ENCODE assay signal across 8 mouse cellular contexts in genomic region chr10:4712061-4712908, GRCm38 (mm10).
DNase-seq lines count a peak whose midpoint lies in the region; ATAC-seq and TF ChIP-seq lines count a peak whose summit lies in the region.

No protein-coding gene starts in this region.

- H3K36me3 ChIP-seq in lung, embryonic 16.5 days (ENCODE audit: control insufficient read depth, insufficient read depth, low read length): no peaks in the 10 kb centered on the region
- no peaks in the 10 kb centered on the region for H3K36me3 ChIP-seq in midbrain, postnatal 0 days (ENCODE audit: insufficient read depth, low read length)

- peak overlapping the region; percentile 60 for H3K4me2 ChIP-seq in lung, embryonic 16.5 days (ENCODE audit: low read depth, low read length)
- peak overlapping the region; percentile 97 for H3K4me2 ChIP-seq in midbrain, postnatal 0 days (ENCODE audit: low read depth, low read length, poor library complexity, severe bottlenecking)

- H3K4me1 ChIP-seq in lung, embryonic 16.5 days (replicated peaks; ENCODE audit: control insufficient read depth, insufficient read depth, low read length): peaks cover 11% of the 10 kb centered on the region
- H3K4me1 ChIP-seq in midbrain, postnatal 0 days (ENCODE audit: insufficient read depth, low read length): peaks cover 5% of the 10 kb centered on the region; the same call in 1 of the 2 replicates

- no peak for DNase-seq in lung, postnatal 36 days
- DNase-seq in cerebellum, postnatal 14 days: peak; percentile 38 to 48
- DNase-seq in gastrocnemius, postnatal 14 days: peak; percentile 19
- DNase-seq in kidney, postnatal 4 days: peak; percentile 36 to 55
- no peak for DNase-seq in midbrain, postnatal 0 days (ENCODE audit: low spot score)
- DNase-seq in urinary bladder, postnatal 14 days (ENCODE audit: low spot score): peak; percentile 46
- DNase-seq in layer of hippocampus, adult 18-20 months (ENCODE audit: low spot score in 2 of 2): no peak

- H3K4me3 ChIP-seq in lung, embryonic 16.5 days (ENCODE audit: low read length): peak overlapping the region; percentile 51
- peak overlapping the region; percentile 66 for H3K4me3 ChIP-seq in midbrain, postnatal 0 days (ENCODE audit: low read depth, low read length)

- peak; percentile 62 for ATAC-seq in lung, embryonic 16.5 days (ENCODE audit: low read depth)
- peak; percentile 63 for ATAC-seq in midbrain, postnatal 0 days (ENCODE audit: low FRiP score)

- no peaks in the 10 kb centered on the region for H3K9me3 ChIP-seq in lung, embryonic 16.5 days (ENCODE audit: control insufficient read depth, low read length)
- H3K9me3 ChIP-seq in midbrain, postnatal 0 days (ENCODE audit: low read length): no peaks in the 10 kb centered on the region

- TF ChIP-seq CTCF in midbrain, postnatal 0 days (IDR thresholded peaks at IDR 0.05): peak; percentile 29

- H3K27ac ChIP-seq in lung, embryonic 16.5 days (ENCODE audit: low read length): no peak overlapping the region
- no peak overlapping the region for H3K27ac ChIP-seq in midbrain, postnatal 0 days (ENCODE audit: low read depth, low read length)

- WGBS in lung, embryonic 16.5 days: under 1% methylated on average over 66 of the region's 68 CpGs
- WGBS in midbrain, postnatal 0 days: under 1% methylated on average over 68 of the region's 68 CpGs

- peak overlapping the region; percentile 56 for H3K9ac ChIP-seq in lung, embryonic 16.5 days (ENCODE audit: low read length)
- peak overlapping the region; percentile 56 for H3K9ac ChIP-seq in midbrain, postnatal 0 days (replicated peaks; ENCODE audit: low read length, poor library complexity, severe bottlenecking)

- intact Hi-C loops in gastrocnemius, postnatal 14 days (cut with DNase I; ENCODE audit: low total_unique reads): no loop called here

- peaks cover 31% of the 10 kb centered on the region for H3K27me3 ChIP-seq in lung, embryonic 16.5 days (ENCODE audit: control insufficient read depth, insufficient read depth, low read depth, low read length)
- H3K27me3 ChIP-seq in midbrain, postnatal 0 days (ENCODE audit: insufficient read depth, low read length): peaks cover 29% of the 10 kb centered on the region

Comparison
In these comparisons a context has a peak if more than half of its experiments do, and no peak if none do; other contexts are left out.
1. DNase-seq: peak in cerebellum, postnatal 14 days (2 of 2), gastrocnemius, postnatal 14 days (single experiment), kidney, postnatal 4 days (2 of 2) and urinary bladder, postnatal 14 days (single experiment); none in lung, postnatal 36 days (single experiment), midbrain, postnatal 0 days (single experiment) and layer of hippocampus, adult 18-20 months (0 of 2).